Mouse (Mus musculus): ENCODE measurements around the gene H3f3b. TPM values are rescaled to one million over a fixed set of nuclear protein-coding genes. Genes with fewer than 3 reads are reported as not detected.

H3f3b gene
- polyA plus RNA-seq, 1 experiment from 2014 or later, result 1,708 TPM

- Histone ChIP-seq H3K9ac (replicated peaks; ENCODE audit: low read depth) (no peak overlapping the region), H3K9me3 (ENCODE audit: low read length) (no peaks in the 10 kb centered on the region), H3K36me3 (ENCODE audit: insufficient read depth, low read length) (0 out of 2 replicates have a peak, but pooled peaks cover 9% of the 10 kb centered on the region), H3K4me1 (ENCODE audit: insufficient read depth, low read depth, low read length) (0 out of 2 replicates have a peak, but pooled peaks cover 2% of the 10 kb centered on the region), H3K4me2 (replicated peaks; ENCODE audit: low read depth, low read length) (no peak overlapping the region), H3K4me3 (ENCODE audit: low read depth, low read length) (no peak overlapping the region), H3K27ac (ENCODE audit: low read length) (no peak overlapping the region), H3K27me3 (replicated peaks; ENCODE audit: insufficient read depth, low read length) (no peaks in the 10 kb centered on the region)
- DNase-seq (ENCODE audit: low spot score), result no peak
- ATAC-seq, result no peak
- WGBS, result 81% methylated on average over 5 of the region's 5 CpGs
- TF ChIP-seq CTCF (IDR thresholded peaks at IDR 0.05) (no peak), EP300 (IDR thresholded peaks at IDR 0.05) (no peak)
Observed at GRCm38 (mm10) chr11:116010948-116011347, 16.8 kb downstream of the H3f3b start.

- ATAC-seq (no peak), DNase-seq (ENCODE audit: low spot score) (no peak)
- Histone ChIP-seq H3K9me3 (ENCODE audit: low read length) (no peaks in the 10 kb centered on the region), H3K4me2 (replicated peaks; ENCODE audit: low read depth, low read length) (no peak overlapping the region), H3K4me1 (ENCODE audit: insufficient read depth, low read depth, low read length) (peaks cover 9% of the 10 kb centered on the region; the same call in 1 of the 2 replicates), H3K27ac (ENCODE audit: low read length) (no peak overlapping the region), H3K27me3 (replicated peaks; ENCODE audit: insufficient read depth, low read length) (no peaks in the 10 kb centered on the region), H3K36me3 (ENCODE audit: insufficient read depth, low read length) (0 out of 2 replicates have a peak, but pooled peaks cover 9% of the 10 kb centered on the region), H3K4me3 (ENCODE audit: low read depth, low read length) (no peak overlapping the region), H3K9ac (replicated peaks; ENCODE audit: low read depth) (no peak overlapping the region)
- no peak for TF ChIP-seq CTCF (IDR thresholded peaks at IDR 0.05)
- no peak for TF ChIP-seq EP300 (IDR thresholded peaks at IDR 0.05)
- 88% methylated on average over 8 of the region's 8 CpGs for WGBS
Observed at GRCm38 (mm10) chr11:116010146-116010545, 17.6 kb downstream of the H3f3b start.

- WGBS, result 94% methylated on average over 11 of the region's 11 CpGs
Observed at GRCm38 (mm10) chr11:116009661-116010060, 18.1 kb downstream of the H3f3b start.

GRCm38 (mm10) chr11:116008832-116009375, 18.9 kb downstream of the H3f3b start:
- H3K27me3 ChIP-seq (replicated peaks; ENCODE audit: insufficient read depth, low read length), result no peaks in the 10 kb centered on the region
- no peak overlapping the region for H3K9ac ChIP-seq (replicated peaks; ENCODE audit: low read depth)
- H3K4me2 ChIP-seq (replicated peaks; ENCODE audit: low read depth, low read length), result no peak overlapping the region
- 90% methylated on average over 13 of the region's 13 CpGs for WGBS
- no peak for DNase-seq (ENCODE audit: low spot score)
- no peak for ATAC-seq
- peaks cover 9% of the 10 kb centered on the region; the same call in 1 of the 2 replicates for H3K4me1 ChIP-seq (ENCODE audit: insufficient read depth, low read depth, low read length)
- 0 out of 2 replicates have a peak, but pooled peaks cover 9% of the 10 kb centered on the region for H3K36me3 ChIP-seq (ENCODE audit: insufficient read depth, low read length)
- TF ChIP-seq CTCF (IDR thresholded peaks at IDR 0.05) (no peak), EP300 (IDR thresholded peaks at IDR 0.05) (no peak)
- no peaks in the 10 kb centered on the region for H3K9me3 ChIP-seq (ENCODE audit: low read length)
- no peak overlapping the region for H3K27ac ChIP-seq (ENCODE audit: low read length)
- no peak overlapping the region for H3K4me3 ChIP-seq (ENCODE audit: low read depth, low read length)

More at GRCm38 (mm10) chr11:116009661-116010060, 18.1 kb downstream of the H3f3b start:
- H3K9ac ChIP-seq (replicated peaks; ENCODE audit: low read depth), result no peak overlapping the region
- no peak overlapping the region for H3K4me3 ChIP-seq (ENCODE audit: low read depth, low read length)
- 0 out of 2 replicates have a peak, but pooled peaks cover 9% of the 10 kb centered on the region for H3K36me3 ChIP-seq (ENCODE audit: insufficient read depth, low read length)
- no peak for ATAC-seq
- no peaks in the 10 kb centered on the region for H3K27me3 ChIP-seq (replicated peaks; ENCODE audit: insufficient read depth, low read length)
- DNase-seq (ENCODE audit: low spot score), result no peak
- no peak overlapping the region for H3K4me2 ChIP-seq (replicated peaks; ENCODE audit: low read depth, low read length)
- no peaks in the 10 kb centered on the region for H3K9me3 ChIP-seq (ENCODE audit: low read length)
- no peak overlapping the region for H3K27ac ChIP-seq (ENCODE audit: low read length)
- TF ChIP-seq EP300 (IDR thresholded peaks at IDR 0.05) (no peak), CTCF (IDR thresholded peaks at IDR 0.05) (no peak)
- peaks cover 9% of the 10 kb centered on the region; the same call in 1 of the 2 replicates for H3K4me1 ChIP-seq (ENCODE audit: insufficient read depth, low read depth, low read length)

- no peak overlapping the region for H3K27ac ChIP-seq (ENCODE audit: low read length)
- H3K36me3 ChIP-seq (ENCODE audit: insufficient read depth, low read length), result 0 out of 2 replicates have a peak, but pooled peaks cover 9% of the 10 kb centered on the region
- H3K4me3 ChIP-seq (ENCODE audit: low read depth, low read length), result no peak overlapping the region
- peaks cover 9% of the 10 kb centered on the region; the same call in 1 of the 2 replicates for H3K4me1 ChIP-seq (ENCODE audit: insufficient read depth, low read depth, low read length)
- no peak for DNase-seq (ENCODE audit: low spot score)
- H3K9ac ChIP-seq (replicated peaks; ENCODE audit: low read depth), result no peak overlapping the region
- 86% methylated on average over 11 of the region's 11 CpGs for WGBS
- no peak overlapping the region for H3K4me2 ChIP-seq (replicated peaks; ENCODE audit: low read depth, low read length)
- no peaks in the 10 kb centered on the region for H3K27me3 ChIP-seq (replicated peaks; ENCODE audit: insufficient read depth, low read length)
- no peak for TF ChIP-seq EP300 (IDR thresholded peaks at IDR 0.05)
- no peak for TF ChIP-seq CTCF (IDR thresholded peaks at IDR 0.05)
- no peaks in the 10 kb centered on the region for H3K9me3 ChIP-seq (ENCODE audit: low read length)
- ATAC-seq, result no peak
Observed at GRCm38 (mm10) chr11:116008411-116008810, 19.4 kb downstream of the H3f3b start.

GRCm38 (mm10) chr11:116007095-116007850, 20.5 kb downstream of the H3f3b start:
- Histone ChIP-seq H3K4me3 (ENCODE audit: low read depth, low read length) (no peak overlapping the region), H3K9me3 (ENCODE audit: low read length) (no peaks in the 10 kb centered on the region), H3K4me1 (ENCODE audit: insufficient read depth, low read depth, low read length) (peaks cover 7% of the 10 kb centered on the region; the same call in 1 of the 2 replicates), H3K9ac (replicated peaks; ENCODE audit: low read depth) (no peak overlapping the region), H3K36me3 (ENCODE audit: insufficient read depth, low read length) (0 out of 2 replicates have a peak, but pooled peaks cover 9% of the 10 kb centered on the region), H3K27ac (ENCODE audit: low read length) (no peak overlapping the region), H3K4me2 (replicated peaks; ENCODE audit: low read depth, low read length) (no peak overlapping the region), H3K27me3 (replicated peaks; ENCODE audit: insufficient read depth, low read length) (no peaks in the 10 kb centered on the region)
- DNase-seq (ENCODE audit: low spot score) (no peak), ATAC-seq (no peak)
- WGBS, result 85% methylated on average over 28 of the region's 28 CpGs
- TF ChIP-seq CTCF (IDR thresholded peaks at IDR 0.05) (no peak), EP300 (IDR thresholded peaks at IDR 0.05) (no peak)

Data from lung, postnatal 0 days (tissue).